Mouse (Mus musculus): ENCODE data around the gene Tbc1d22a. TPM values are rescaled to one million over a fixed set of nuclear protein-coding genes. Genes with fewer than 3 reads are reported as not detected.
A peak's percentile ranks its signal among the peaks of the same experiment; 100 is the strongest.
"Not testable (repeated sequence)": the region's sequence is repeated elsewhere in the genome, so short reads cannot be mapped to it uniquely, and the experiment has no call there.

The Tbc1d22a gene
- polyA plus RNA-seq, 1 experiment from 2014 or later, result 9.1 TPM

- WGBS, result 58% methylated on average over 4 of the region's 4 CpGs
- ATAC-seq (ENCODE audit: insufficient number of reproducible peaks, insufficient read depth, low FRiP score, low read depth), result no peak
Observed at GRCm38 (mm10) chr15:86206385-86206784, 7.9 kb upstream of the Tbc1d22a start.

GRCm38 (mm10) chr15:86212193-86212592, 2.1 kb upstream of the Tbc1d22a start:
- H3K4me3 ChIP-seq (ENCODE audit: control insufficient read depth in 1 of 2, insufficient read depth in 1 of 2, low read depth in 1 of 2, low read length in 2 of 2); ATAC-seq (ENCODE audit: insufficient number of reproducible peaks, insufficient read depth, low FRiP score, low read depth); H3K4me2 ChIP-seq (ENCODE audit: low read length); H3K27ac ChIP-seq (replicated peaks in 1 of 2; ENCODE audit: control insufficient read depth in 1 of 2, insufficient read depth in 1 of 2, low read depth in 2 of 2, low read length in 2 of 2); H3K36me3 ChIP-seq (ENCODE audit: control insufficient read depth, insufficient read depth, low read length); H3K27me3 ChIP-seq (ENCODE audit: control insufficient read depth, insufficient read depth, low read length); H3K9me3 ChIP-seq (ENCODE audit: control insufficient read depth, low read length); H3K9ac ChIP-seq (ENCODE audit: low read length): not testable (repeated sequence)
- peaks cover 6 to 20% of the 10 kb centered on the region in 2 experiments for H3K4me1 ChIP-seq (ENCODE audit: control insufficient read depth in 2 of 2, insufficient read depth in 2 of 2, low read length in 2 of 2)
- WGBS, result 82% methylated on average over 5 of the region's 5 CpGs

More at GRCm38 (mm10) chr15:86206385-86206784, 7.9 kb upstream of the Tbc1d22a start:
- H3K4me1 ChIP-seq (ENCODE audit: control insufficient read depth in 2 of 2, insufficient read depth in 2 of 2, low read length in 2 of 2), result peaks cover 7 to 11% of the 10 kb centered on the region in 2 experiments; a peak in 2 of 4 replicates
- 0 out of 2 replicates have a peak, but pooled peaks cover under 1% of the 10 kb centered on the region for H3K36me3 ChIP-seq (ENCODE audit: control insufficient read depth, insufficient read depth, low read length)
- H3K27me3 ChIP-seq (ENCODE audit: control insufficient read depth, insufficient read depth, low read length), result no peaks in the 10 kb centered on the region
- H3K9ac ChIP-seq (ENCODE audit: low read length), result no peak overlapping the region
- no peaks in the 10 kb centered on the region for H3K9me3 ChIP-seq (ENCODE audit: control insufficient read depth, low read length)
- H3K4me3 ChIP-seq (ENCODE audit: control insufficient read depth in 1 of 2, insufficient read depth in 1 of 2, low read depth in 1 of 2, low read length in 2 of 2), result no peak overlapping the region
- H3K27ac ChIP-seq (replicated peaks in 1 of 2; ENCODE audit: control insufficient read depth in 1 of 2, insufficient read depth in 1 of 2, low read depth in 2 of 2, low read length in 2 of 2), result peak overlapping the region; percentile 68 to 73; a peak in 3 of 4 replicates
- no peak overlapping the region for H3K4me2 ChIP-seq (ENCODE audit: low read length)

GRCm38 (mm10) chr15:86214549-86215201, 416 bp downstream of the Tbc1d22a start:
- ATAC-seq (ENCODE audit: insufficient number of reproducible peaks, insufficient read depth, low FRiP score, low read depth), result no peak
- H3K27ac ChIP-seq (replicated peaks in 1 of 2; ENCODE audit: control insufficient read depth in 1 of 2, insufficient read depth in 1 of 2, low read depth in 2 of 2, low read length in 2 of 2), result peak overlapping the region in 1 of 2 experiments; percentile 92; a peak in 2 of 4 replicates

GRCm38 (mm10) chr15:86216641-86217040, 2.4 kb downstream of the Tbc1d22a start:
- not testable (repeated sequence) for H3K27me3 ChIP-seq (ENCODE audit: control insufficient read depth, insufficient read depth, low read length); H3K9ac ChIP-seq (ENCODE audit: low read length); H3K9me3 ChIP-seq (ENCODE audit: control insufficient read depth, low read length); H3K4me2 ChIP-seq (ENCODE audit: low read length); H3K36me3 ChIP-seq (ENCODE audit: control insufficient read depth, insufficient read depth, low read length); H3K4me3 ChIP-seq (ENCODE audit: control insufficient read depth in 1 of 2, insufficient read depth in 1 of 2, low read depth in 1 of 2, low read length in 2 of 2); H3K27ac ChIP-seq (replicated peaks in 1 of 2; ENCODE audit: control insufficient read depth in 1 of 2, insufficient read depth in 1 of 2, low read depth in 2 of 2, low read length in 2 of 2); ATAC-seq (ENCODE audit: insufficient number of reproducible peaks, insufficient read depth, low FRiP score, low read depth)
- H3K4me1 ChIP-seq (ENCODE audit: control insufficient read depth in 2 of 2, insufficient read depth in 2 of 2, low read length in 2 of 2), result peaks cover 8 to 13% of the 10 kb centered on the region in 2 experiments
- 82% methylated on average over 9 of the region's 9 CpGs for WGBS

More at GRCm38 (mm10) chr15:86214549-86215201, 416 bp downstream of the Tbc1d22a start:
- WGBS, result 13% methylated on average over 25 of the region's 25 CpGs
- H3K36me3 ChIP-seq (ENCODE audit: control insufficient read depth, insufficient read depth, low read length), result 0 out of 2 replicates have a peak, but pooled peaks cover 4% of the 10 kb centered on the region
- peaks cover 6 to 20% of the 10 kb centered on the region in 2 experiments for H3K4me1 ChIP-seq (ENCODE audit: control insufficient read depth in 2 of 2, insufficient read depth in 2 of 2, low read length in 2 of 2)
- no peaks in the 10 kb centered on the region for H3K9me3 ChIP-seq (ENCODE audit: control insufficient read depth, low read length)
- H3K9ac ChIP-seq (ENCODE audit: low read length), result peak overlapping the region; percentile 84
- H3K4me3 ChIP-seq (ENCODE audit: control insufficient read depth in 1 of 2, insufficient read depth in 1 of 2, low read depth in 1 of 2, low read length in 2 of 2), result peak overlapping the region; percentile 79 to 91
- peak overlapping the region; percentile 99 for H3K4me2 ChIP-seq (ENCODE audit: low read length)
- H3K27me3 ChIP-seq (ENCODE audit: control insufficient read depth, insufficient read depth, low read length), result no peaks in the 10 kb centered on the region

- Histone ChIP-seq H3K27me3 (ENCODE audit: control insufficient read depth, insufficient read depth, low read length) (no peaks in the 10 kb centered on the region), H3K4me3 (ENCODE audit: control insufficient read depth in 1 of 2, insufficient read depth in 1 of 2, low read depth in 1 of 2, low read length in 2 of 2) (no peak overlapping the region), H3K27ac (replicated peaks in 1 of 2; ENCODE audit: control insufficient read depth in 1 of 2, insufficient read depth in 1 of 2, low read depth in 2 of 2, low read length in 2 of 2) (no peak overlapping the region), H3K9ac (ENCODE audit: low read length) (no peak overlapping the region), H3K4me2 (ENCODE audit: low read length) (no peak overlapping the region), H3K9me3 (ENCODE audit: control insufficient read depth, low read length) (no peaks in the 10 kb centered on the region), H3K4me1 (ENCODE audit: control insufficient read depth in 2 of 2, insufficient read depth in 2 of 2, low read length in 2 of 2) (peaks cover 5% of the 10 kb centered on the region in 2 experiments), H3K36me3 (ENCODE audit: control insufficient read depth, insufficient read depth, low read length) (no peaks in the 10 kb centered on the region)
- ATAC-seq (ENCODE audit: insufficient number of reproducible peaks, insufficient read depth, low FRiP score, low read depth), result no peak
- 68% methylated on average over 7 of the region's 7 CpGs for WGBS
Observed at GRCm38 (mm10) chr15:86219534-86220228, 5.4 kb downstream of the Tbc1d22a start.

GRCm38 (mm10) chr15:86220229-86220630, 6.0 kb downstream of the Tbc1d22a start:
- Histone ChIP-seq H3K4me1 (ENCODE audit: control insufficient read depth in 2 of 2, insufficient read depth in 2 of 2, low read length in 2 of 2) (peaks cover 0 to 2% of the 10 kb centered on the region in 2 experiments; a peak in 1 of 4 replicates), H3K4me3 (ENCODE audit: control insufficient read depth in 1 of 2, insufficient read depth in 1 of 2, low read depth in 1 of 2, low read length in 2 of 2) (no peak overlapping the region), H3K9ac (ENCODE audit: low read length) (no peak overlapping the region), H3K27me3 (ENCODE audit: control insufficient read depth, insufficient read depth, low read length) (no peaks in the 10 kb centered on the region), H3K36me3 (ENCODE audit: control insufficient read depth, insufficient read depth, low read length) (no peaks in the 10 kb centered on the region), H3K9me3 (ENCODE audit: control insufficient read depth, low read length) (no peaks in the 10 kb centered on the region), H3K4me2 (ENCODE audit: low read length) (no peak overlapping the region), H3K27ac (replicated peaks in 1 of 2; ENCODE audit: control insufficient read depth in 1 of 2, insufficient read depth in 1 of 2, low read depth in 2 of 2, low read length in 2 of 2) (no peak overlapping the region)
- WGBS, result 72% methylated on average over 5 of the region's 5 CpGs
- ATAC-seq (ENCODE audit: insufficient number of reproducible peaks, insufficient read depth, low FRiP score, low read depth), result no peak

- H3K4me3 ChIP-seq (ENCODE audit: control insufficient read depth in 1 of 2, insufficient read depth in 1 of 2, low read depth in 1 of 2, low read length in 2 of 2), result no peak overlapping the region
- no peaks in the 10 kb centered on the region for H3K27me3 ChIP-seq (ENCODE audit: control insufficient read depth, insufficient read depth, low read length)
- no peaks in the 10 kb centered on the region for H3K9me3 ChIP-seq (ENCODE audit: control insufficient read depth, low read length)
- 68% methylated on average over 4 of the region's 4 CpGs for WGBS
- no peak overlapping the region for H3K4me2 ChIP-seq (ENCODE audit: low read length)
- no peak for ATAC-seq (ENCODE audit: insufficient number of reproducible peaks, insufficient read depth, low FRiP score, low read depth)
- no peak overlapping the region for H3K9ac ChIP-seq (ENCODE audit: low read length)
- H3K27ac ChIP-seq (replicated peaks in 1 of 2; ENCODE audit: control insufficient read depth in 1 of 2, insufficient read depth in 1 of 2, low read depth in 2 of 2, low read length in 2 of 2), result no peak overlapping the region
- H3K4me1 ChIP-seq (ENCODE audit: control insufficient read depth in 2 of 2, insufficient read depth in 2 of 2, low read length in 2 of 2), result peaks cover 0 to 2% of the 10 kb centered on the region in 2 experiments; a peak in 1 of 4 replicates
- no peaks in the 10 kb centered on the region for H3K36me3 ChIP-seq (ENCODE audit: control insufficient read depth, insufficient read depth, low read length)
Observed at GRCm38 (mm10) chr15:86220715-86221114, 6.5 kb downstream of the Tbc1d22a start.
